Mouse (Mus musculus): Measurements from ENCODE around the gene Sned1. TPM values are rescaled to one million over a fixed set of nuclear protein-coding genes. Genes with fewer than 3 reads are reported as not detected.

Gene Sned1
- polyA plus RNA-seq, 1 experiment: 2.6 TPM

DNA sequence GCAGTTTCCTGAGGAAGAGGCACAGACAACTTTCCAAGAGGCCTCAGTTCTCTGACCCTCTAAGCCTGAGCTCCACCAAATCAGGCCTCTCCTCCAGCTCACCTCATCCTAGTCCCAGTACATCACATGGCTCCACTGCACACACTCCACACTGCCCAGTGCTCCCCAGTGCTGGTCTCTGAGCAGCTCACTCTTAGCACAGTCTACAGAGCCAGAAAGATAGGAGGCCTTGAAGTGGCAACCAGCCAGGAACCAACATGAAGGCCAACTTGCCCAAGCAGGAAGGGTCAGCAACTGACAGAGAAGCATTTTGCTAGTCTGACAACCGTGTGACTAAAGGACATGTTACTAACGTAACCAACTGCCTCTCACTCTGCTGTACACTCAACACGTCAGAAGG, 64.9 kb downstream of the Sned1 start:
- WGBS: 85% methylated on average over 3 of the region's 3 CpGs
- Histone ChIP-seq H3K4me3 (ENCODE audit: low read depth, low read length) (no peak overlapping the region), H3K4me1 (ENCODE audit: control insufficient read depth, insufficient read depth, insufficient read length, low read length) (no peaks in the 10 kb centered on the region), H3K36me3 (ENCODE audit: control insufficient read depth, insufficient read depth, low read length) (peaks cover 32% of the 10 kb centered on the region), H3K27me3 (ENCODE audit: control insufficient read depth, insufficient read depth, low read length) (no peaks in the 10 kb centered on the region), H3K27ac (ENCODE audit: insufficient read depth, low read depth, low read length) (no peak overlapping the region)
- TF ChIP-seq POLR2A (IDR thresholded peaks at IDR 0.05; ENCODE audit: low read depth, low read length) (no peak), CTCF (IDR thresholded peaks at IDR 0.05; ENCODE audit: extremely low read depth, insufficient read length, insufficient replicate concordance, low read depth, low read length) (no peak)

DNA sequence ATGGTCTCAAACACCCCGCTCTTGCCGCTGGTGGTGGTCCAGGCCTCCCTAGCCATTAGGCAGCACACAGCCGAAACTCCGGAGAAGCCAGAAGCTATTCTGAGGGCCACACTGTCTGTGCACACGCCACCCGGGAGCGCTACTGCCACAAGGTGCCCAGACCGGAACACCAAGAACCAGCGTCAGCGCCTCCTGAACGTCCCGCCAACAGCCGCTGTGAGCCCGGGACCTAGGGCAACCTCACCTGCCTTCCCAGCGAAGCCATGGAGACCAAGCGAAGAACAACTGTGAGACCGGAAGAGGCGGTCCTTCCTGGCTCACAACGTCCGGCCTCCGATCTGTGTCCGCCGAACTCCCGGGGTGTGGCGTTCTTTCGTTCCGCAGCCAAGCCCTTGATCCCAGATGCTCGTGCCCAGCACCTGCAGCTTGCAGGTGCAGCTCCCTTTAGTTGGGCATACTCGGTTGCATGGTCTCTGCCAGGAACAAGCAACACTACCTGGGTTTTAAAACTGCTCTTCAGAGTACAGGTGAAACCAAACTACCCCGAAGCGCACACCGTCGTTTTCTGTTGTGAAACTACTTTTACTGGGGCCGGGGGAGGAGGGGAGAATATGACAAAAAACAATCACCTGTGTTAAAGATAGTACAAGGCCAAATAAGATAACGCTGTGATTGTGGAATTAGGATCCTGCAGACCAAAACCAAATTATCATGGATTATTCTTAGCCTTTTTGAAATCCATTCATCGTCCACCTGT, 70.1 kb downstream of the Sned1 start, which contains the start of gene Mterf4:
Mterf4 (minus strand) TSS at position 335 of the 757 bp plus-strand sequence.
- 0 out of 2 replicates have a peak within 1 kb of the TSS, but pooled peaks have one; percentile 6 for H3K27ac ChIP-seq (ENCODE audit: insufficient read depth, low read depth, low read length)
- peak within 1 kb of the TSS; percentile 95 for H3K4me3 ChIP-seq (ENCODE audit: low read depth, low read length)
- 4% methylated on average over 36 of the region's 36 CpGs for WGBS
- TF ChIP-seq POLR2A (IDR thresholded peaks at IDR 0.05; ENCODE audit: low read depth, low read length) (no peak), CTCF (IDR thresholded peaks at IDR 0.05; ENCODE audit: extremely low read depth, insufficient read length, insufficient replicate concordance, low read depth, low read length) (no peak)
- no peaks in the 10 kb centered on the region for H3K27me3 ChIP-seq (ENCODE audit: control insufficient read depth, insufficient read depth, low read length)
- H3K36me3 ChIP-seq (ENCODE audit: control insufficient read depth, insufficient read depth, low read length): peaks cover 13% of the 10 kb centered on the region
- H3K4me1 ChIP-seq (ENCODE audit: control insufficient read depth, insufficient read depth, insufficient read length, low read length): no peaks in the 10 kb centered on the region

DNA sequence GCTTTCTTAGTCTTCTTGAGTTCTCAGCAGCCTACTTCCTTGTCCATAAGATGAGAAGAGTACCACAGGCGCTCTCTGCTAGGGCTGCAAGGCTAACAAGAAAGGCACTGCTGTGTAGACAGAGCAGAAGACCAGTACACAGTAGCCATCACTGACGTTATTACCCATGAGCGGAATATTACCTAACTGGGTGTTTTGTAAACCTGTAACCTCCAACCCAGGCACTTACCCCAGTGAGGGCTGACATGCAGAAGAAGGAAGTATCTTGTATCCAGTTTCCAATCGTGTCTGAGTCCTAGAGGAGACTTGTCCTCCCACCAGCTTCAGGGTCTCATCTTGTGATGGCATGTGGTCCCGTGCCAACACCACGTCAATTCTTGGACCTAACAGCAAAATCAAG, 88.3 kb downstream of the Sned1 start:
- TF ChIP-seq POLR2A (IDR thresholded peaks at IDR 0.05; ENCODE audit: low read depth, low read length) (no peak), CTCF (IDR thresholded peaks at IDR 0.05; ENCODE audit: extremely low read depth, insufficient read length, insufficient replicate concordance, low read depth, low read length) (no peak)
- Histone ChIP-seq H3K27ac (ENCODE audit: insufficient read depth, low read depth, low read length) (no peak overlapping the region), H3K27me3 (ENCODE audit: control insufficient read depth, insufficient read depth, low read length) (no peaks in the 10 kb centered on the region), H3K4me1 (ENCODE audit: control insufficient read depth, insufficient read depth, insufficient read length, low read length) (no peaks in the 10 kb centered on the region), H3K36me3 (ENCODE audit: control insufficient read depth, insufficient read depth, low read length) (no peaks in the 10 kb centered on the region; the same call in none of the 2 replicates), H3K4me3 (ENCODE audit: low read depth, low read length) (no peak overlapping the region)
- 88% methylated on average over 6 of the region's 6 CpGs for WGBS

DNA sequence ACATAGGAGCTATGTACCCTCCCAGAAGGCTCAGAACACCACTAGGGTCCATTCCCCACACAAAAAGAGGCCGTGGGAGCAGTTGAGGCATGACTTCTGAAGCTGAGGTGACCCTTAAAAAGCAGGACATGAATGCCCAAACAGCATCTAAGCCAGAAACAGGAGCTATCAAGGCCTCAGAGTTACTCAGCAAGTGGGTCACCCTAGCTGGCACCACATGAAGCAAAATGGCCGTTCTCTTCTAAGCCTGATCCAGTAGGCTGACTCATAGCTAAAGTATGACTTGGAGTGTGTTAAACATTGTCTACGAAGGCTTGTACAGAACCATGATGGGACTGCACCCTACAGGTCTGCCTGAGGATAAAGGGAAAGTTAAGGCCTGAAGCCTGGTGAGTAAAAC, 90.8 kb downstream of the Sned1 start:
- 68% methylated on average over 3 of the region's 3 CpGs for WGBS
- Histone ChIP-seq H3K4me1 (ENCODE audit: control insufficient read depth, insufficient read depth, insufficient read length, low read length) (no peaks in the 10 kb centered on the region), H3K36me3 (ENCODE audit: control insufficient read depth, insufficient read depth, low read length) (no peaks in the 10 kb centered on the region; the same call in 1 of the 2 replicates), H3K4me3 (ENCODE audit: low read depth, low read length) (no peak overlapping the region), H3K27me3 (ENCODE audit: control insufficient read depth, insufficient read depth, low read length) (no peaks in the 10 kb centered on the region), H3K27ac (ENCODE audit: insufficient read depth, low read depth, low read length) (no peak overlapping the region)
- TF ChIP-seq CTCF (IDR thresholded peaks at IDR 0.05; ENCODE audit: extremely low read depth, insufficient read length, insufficient replicate concordance, low read depth, low read length): no peak

DNA sequence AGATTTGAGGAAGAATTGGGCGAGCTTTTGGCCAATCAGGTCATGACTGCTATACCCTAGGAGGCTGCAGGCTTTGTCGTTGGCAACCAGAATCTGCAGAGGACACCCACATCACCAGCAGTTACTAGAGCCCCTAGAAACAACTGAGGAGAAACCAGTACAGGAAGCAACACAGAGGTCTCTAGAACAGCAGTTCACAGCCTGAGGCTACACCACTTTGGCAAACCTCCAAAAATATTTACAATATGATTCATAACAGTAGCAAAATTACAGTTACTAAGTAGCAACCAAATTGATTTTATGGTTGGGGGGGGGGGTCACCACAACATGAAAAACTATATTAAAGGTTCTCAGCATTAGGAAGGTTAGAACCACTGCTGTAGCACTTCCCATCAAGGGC, 99.0 kb downstream of the Sned1 start:
- no peak for TF ChIP-seq POLR2A (IDR thresholded peaks at IDR 0.05; ENCODE audit: low read depth, low read length)
- no peak for TF ChIP-seq CTCF (IDR thresholded peaks at IDR 0.05; ENCODE audit: extremely low read depth, insufficient read length, insufficient replicate concordance, low read depth, low read length)
- no peaks in the 10 kb centered on the region for H3K27me3 ChIP-seq (ENCODE audit: control insufficient read depth, insufficient read depth, low read length)
- H3K36me3 ChIP-seq (ENCODE audit: control insufficient read depth, insufficient read depth, low read length): no peaks in the 10 kb centered on the region
- H3K4me3 ChIP-seq (ENCODE audit: low read depth, low read length): no peak overlapping the region
- H3K4me1 ChIP-seq (ENCODE audit: control insufficient read depth, insufficient read depth, insufficient read length, low read length): no peaks in the 10 kb centered on the region; the same call in 1 of the 2 replicates
- 75% methylated on average over 2 of the region's 2 CpGs for WGBS
- H3K27ac ChIP-seq (ENCODE audit: insufficient read depth, low read depth, low read length): no peak overlapping the region

DNA sequence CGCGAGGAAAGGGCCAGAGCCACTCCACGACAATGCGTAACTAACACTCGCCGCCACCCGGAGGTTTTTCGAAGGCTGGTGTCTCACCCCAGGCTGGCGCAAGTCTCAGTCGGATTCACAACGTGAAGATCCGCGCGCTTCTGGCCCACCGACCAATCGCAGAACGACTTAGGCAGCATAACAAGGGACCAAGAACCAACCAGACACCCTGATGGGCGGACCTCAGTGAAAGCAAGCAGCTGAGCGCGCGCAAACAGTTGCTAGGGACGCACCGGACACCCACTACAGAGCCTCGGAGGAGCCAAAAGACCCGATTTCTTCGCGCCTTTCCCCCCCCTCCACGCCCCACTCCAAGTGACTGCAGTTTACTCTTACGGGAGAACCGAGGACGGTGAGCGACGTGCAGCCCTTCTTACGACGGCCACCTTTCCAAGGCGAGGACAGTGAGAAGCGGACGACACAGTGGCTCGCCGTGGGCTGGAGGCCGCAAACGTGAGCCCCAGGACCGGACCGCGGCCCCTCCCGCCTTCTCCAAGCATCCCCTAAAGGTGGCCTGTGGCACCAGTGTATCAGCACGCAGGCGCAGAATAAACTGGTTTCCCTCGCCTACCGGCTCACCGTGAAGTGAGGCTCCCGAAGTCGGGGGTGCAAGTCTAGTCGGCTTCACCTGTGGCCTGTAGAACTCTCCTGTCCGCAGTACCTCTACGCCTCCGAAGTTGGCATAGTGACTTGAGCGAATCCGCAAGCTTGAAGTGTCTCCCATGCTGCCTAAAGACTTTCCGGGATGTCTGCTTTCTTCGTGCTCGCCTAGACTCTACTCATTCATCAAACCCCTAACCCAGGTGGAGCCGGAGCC, 107.2 kb downstream of the Sned1 start, which contains the start of the genes Ppp1r7 and Pask:
Ppp1r7 (plus strand) TSS at position 207 of the 856 bp plus-strand sequence.
Pask (minus strand) TSS at position 835 of the 856 bp plus-strand sequence.
- WGBS: under 1% methylated on average over 63 of the region's 63 CpGs
- H3K4me3 ChIP-seq (ENCODE audit: low read depth, low read length): peak within 1 kb of the TSS; percentile 67
- TF ChIP-seq POLR2A (IDR thresholded peaks at IDR 0.05; ENCODE audit: low read depth, low read length) (no peak), CTCF (IDR thresholded peaks at IDR 0.05; ENCODE audit: extremely low read depth, insufficient read length, insufficient replicate concordance, low read depth, low read length) (no peak)

More for the DNA sequence above, 107.2 kb downstream of the Sned1 start, which contains the start of the genes Ppp1r7 and Pask:
- H3K27ac ChIP-seq (ENCODE audit: insufficient read depth, low read depth, low read length): no peak within 1 kb of the TSS
- H3K36me3 ChIP-seq (ENCODE audit: control insufficient read depth, insufficient read depth, low read length): peaks cover 4% of the 10 kb centered on the region; the same call in 1 of the 2 replicates
- H3K4me1 ChIP-seq (ENCODE audit: control insufficient read depth, insufficient read depth, insufficient read length, low read length): no peaks in the 10 kb centered on the region; the same call in 1 of the 2 replicates
- no peaks in the 10 kb centered on the region for H3K27me3 ChIP-seq (ENCODE audit: control insufficient read depth, insufficient read depth, low read length)
